Mouse (Mus musculus) hindbrain, postnatal 0 days (tissue): Measurements from ENCODE around the gene Hils1. TPM values are rescaled to one million over a fixed set of nuclear protein-coding genes. Genes with fewer than 3 reads are reported as not detected.

Experiments used
- ATAC-seq: fragments of 200-750 bp; cut with Nextera tagmentation; 2 replicates; pipeline ENCODE4 v1.8.0; 2017; ENCODE audit warnings: mild to moderate bottlenecking, moderate TSS enrichment, moderate library complexity
- DNase-seq: peaks from one replicate; pipeline ENCODE4 v3.0.0-alpha.2; 2015; ENCODE audit warnings: low spot score
- H3K27ac ChIP-seq: fragments of 300-500 bp; sonication (generic); 2 replicates; pipeline ENCODE4 v1.5.1; 2014; ENCODE audit warnings: mild to moderate bottlenecking
- H3K27me3 ChIP-seq: fragments of 300-500 bp; sonication (generic); 2 replicates; pipeline ENCODE4 v1.6.1; 2014; ENCODE audit warnings: low read length, mixed read lengths; ENCODE audit not compliant: insufficient read depth
- H3K36me3 ChIP-seq: fragments of 300-500 bp; sonication (generic); 2 replicates; pipeline ENCODE4 v1.6.1; 2014; ENCODE audit warnings: low read length, mixed read lengths; ENCODE audit not compliant: insufficient read depth
- H3K4me1 ChIP-seq: fragments of 300-500 bp; sonication (generic); 2 replicates; pipeline ENCODE4 v1.6.1; 2014; ENCODE audit warnings: antibody characterized with exemption, low read length, mixed read lengths; ENCODE audit not compliant: insufficient read depth
- H3K4me2 ChIP-seq: fragments of 300-500 bp; sonication (generic); 2 replicates; pipeline ENCODE4 v1.6.1; 2014; ENCODE audit warnings: low read depth, mild to moderate bottlenecking, low read length, moderate library complexity, mixed read lengths
- H3K4me3 ChIP-seq: fragments of 300-500 bp; sonication (generic); 2 replicates; pipeline ENCODE4 v1.5.1; 2014; ENCODE audit warnings: low read length
- H3K9ac ChIP-seq: fragments of 300-500 bp; sonication (generic); replicated peaks from 2 replicates; pipeline ENCODE4 v1.6.1; 2014; ENCODE audit warnings: mild to moderate bottlenecking, low read length, moderate library complexity, mixed read lengths
- H3K9me3 ChIP-seq: fragments of 300-500 bp; sonication (generic); 2 replicates; pipeline ENCODE4 v1.6.1; 2016; ENCODE audit warnings: low read length, mixed read lengths
- CTCF ChIP-seq: IDR thresholded peaks from 2 replicates; pipeline ENCODE4 v1.5.1; 2016; ENCODE audit warnings: antibody characterized with exemption, control low read depth, low read depth
- WGBS: fragments of 180-500 bp; shearing (Covaris S2); extraction: QIAGEN DNeasy Blood & Tissue Kit; methylation state at CpG from one replicate; pipeline ENCODE4 v1.1.7; 2014; 5-methylcytosine and 5-hydroxymethylcytosine counted together
- polyA plus RNA-seq: library from polyadenylated mRNA; unstranded; fragments of >200 nt; fragmentation: Nextera tagmentation; extraction: Ambion mirVana; gene quantifications from 2 replicates; pipeline ENCODE4 v1.2.1, GENCODE M21; 2015
- total RNA-seq: library from RNA; depleted of rRNA; stranded (reverse); fragments of >200 nt; gene quantifications from 2 replicates; pipeline ENCODE4 v1.2.3, GENCODE M21; 2014; rRNA removed

Gene Hils1
- total RNA-seq (not detected in 2 replicates), polyA plus RNA-seq (not detected in 2 replicates)

DNA sequence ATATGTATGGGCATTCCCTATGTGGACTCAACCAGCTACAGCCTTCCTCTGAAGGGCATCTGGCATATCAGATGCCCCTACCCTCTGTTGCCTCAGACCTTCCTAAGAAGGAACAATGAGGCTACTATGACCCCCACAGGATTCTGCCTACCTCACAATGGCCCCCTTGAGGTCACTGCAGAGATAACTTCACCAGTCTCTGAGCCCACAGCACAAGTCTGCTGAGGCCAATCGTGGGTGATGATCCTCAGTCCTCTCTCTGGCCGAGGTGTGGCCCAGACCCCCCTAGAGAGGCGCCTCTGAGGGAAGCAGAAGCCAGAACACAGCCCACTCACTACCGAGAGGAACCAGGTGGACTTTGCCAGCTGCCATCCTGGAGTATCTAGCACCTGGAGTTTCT lies at the start of gene Hils1:
Hils1 (plus strand) TSS at position 175 of the 400 bp plus-strand sequence.
- no peaks in the 10 kb centered on the region for H3K4me1 ChIP-seq
- no peaks in the 10 kb centered on the region for H3K9me3 ChIP-seq
- H3K27me3 ChIP-seq = no peaks in the 10 kb centered on the region
- no peak within 1 kb of the TSS for H3K4me2 ChIP-seq
- no peak for DNase-seq
- no peak for TF ChIP-seq CTCF
- no peak within 1 kb of the TSS for H3K4me3 ChIP-seq
- H3K9ac ChIP-seq = no peak within 1 kb of the TSS
- H3K27ac ChIP-seq = 0 out of 2 replicates have a peak within 1 kb of the TSS, but pooled peaks have one; percentile 2
- ATAC-seq = no peak
- 49% methylated on average over 4 of the region's 4 CpGs for WGBS
- no peaks in the 10 kb centered on the region for H3K36me3 ChIP-seq

DNA sequence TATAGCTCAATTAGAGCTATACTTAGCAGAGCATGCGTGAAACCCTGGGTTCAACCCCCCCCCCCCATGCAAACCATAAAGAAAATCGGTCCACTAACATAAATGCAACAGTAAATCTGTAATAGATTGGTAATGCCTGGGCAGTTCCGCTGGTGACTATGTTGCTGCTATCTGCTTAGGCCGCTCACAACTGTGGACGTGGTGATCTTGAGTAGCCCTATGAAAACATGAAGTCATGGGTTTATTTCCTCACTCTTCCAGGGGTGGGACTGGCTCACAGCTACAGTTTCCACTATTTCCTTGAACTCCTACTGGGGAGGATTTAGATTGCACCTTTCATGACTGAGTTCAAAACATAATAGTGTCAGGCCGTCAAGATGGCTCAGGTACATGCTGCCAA lies 49.7 kb upstream of the Hils1 start:
- Histone ChIP-seq H3K4me3 (no peak overlapping the region), H3K9me3 (no peaks in the 10 kb centered on the region), H3K27me3 (no peaks in the 10 kb centered on the region), H3K4me1 (peaks cover 7% of the 10 kb centered on the region; the same call in 1 of the 2 replicates), H3K9ac (no peak overlapping the region), H3K27ac (no peak overlapping the region), H3K36me3 (no peaks in the 10 kb centered on the region), H3K4me2 (no peak overlapping the region)
- no peak for TF ChIP-seq CTCF
- 83% methylated on average over 6 of the region's 6 CpGs for WGBS
- no peak for ATAC-seq
- DNase-seq = no peak

DNA sequence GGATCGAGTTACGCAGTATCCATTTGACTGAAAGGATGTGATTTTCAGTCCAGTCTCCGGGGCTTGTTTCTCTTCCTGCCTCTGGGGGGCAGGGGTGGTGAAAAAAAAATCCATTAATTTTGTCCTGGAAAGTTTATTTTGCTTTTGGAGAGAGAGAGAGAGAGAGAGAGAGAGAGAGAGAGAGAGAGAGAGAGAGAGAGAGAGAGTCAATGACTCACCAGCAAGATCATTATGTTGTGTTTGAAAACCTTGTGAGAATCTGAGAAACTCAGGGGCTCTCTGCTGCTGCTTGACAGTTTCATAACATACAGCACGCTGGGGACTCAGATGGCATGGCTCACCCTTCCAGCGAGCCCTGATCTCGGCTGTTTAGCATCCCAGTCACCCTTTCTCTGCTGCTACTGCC lies 46.4 kb upstream of the Hils1 start:
- H3K4me2 ChIP-seq = no peak overlapping the region
- no peaks in the 10 kb centered on the region for H3K27me3 ChIP-seq
- ATAC-seq (no peak), DNase-seq (no peak)
- H3K9me3 ChIP-seq = no peaks in the 10 kb centered on the region
- H3K4me1 ChIP-seq = no peaks in the 10 kb centered on the region
- no peak overlapping the region for H3K9ac ChIP-seq
- no peak for TF ChIP-seq CTCF
- H3K4me3 ChIP-seq = no peak overlapping the region
- H3K27ac ChIP-seq = no peak overlapping the region
- 39% methylated on average over 6 of the region's 6 CpGs for WGBS
- no peaks in the 10 kb centered on the region for H3K36me3 ChIP-seq

DNA sequence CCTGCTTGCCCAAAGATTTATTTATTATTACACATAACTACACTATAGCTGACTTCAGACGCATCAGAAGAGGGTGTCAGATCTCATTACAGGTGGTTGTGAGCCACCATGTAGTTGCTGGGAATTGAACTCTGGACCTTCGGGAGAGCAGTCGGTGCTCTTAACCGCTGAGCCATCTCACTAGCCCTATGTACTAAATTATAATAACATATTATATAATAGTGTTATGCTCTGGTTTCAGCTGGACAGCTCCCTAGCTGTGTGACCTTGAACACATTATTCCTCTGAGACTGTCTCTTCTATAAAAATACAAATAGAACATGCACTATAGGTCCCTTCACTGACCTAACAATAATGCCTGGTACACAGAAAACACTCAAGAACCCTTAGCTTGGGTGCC lies 42.4 kb upstream of the Hils1 start:
- Histone ChIP-seq H3K9ac (no peak overlapping the region), H3K27me3 (no peaks in the 10 kb centered on the region), H3K9me3 (no peaks in the 10 kb centered on the region), H3K36me3 (no peaks in the 10 kb centered on the region), H3K4me3 (no peak overlapping the region), H3K4me2 (no peak overlapping the region), H3K4me1 (no peaks in the 10 kb centered on the region), H3K27ac (no peak overlapping the region)
- DNase-seq = no peak
- WGBS = 95% methylated on average over 4 of the region's 4 CpGs
- no peak for TF ChIP-seq CTCF
- no peak for ATAC-seq

DNA sequence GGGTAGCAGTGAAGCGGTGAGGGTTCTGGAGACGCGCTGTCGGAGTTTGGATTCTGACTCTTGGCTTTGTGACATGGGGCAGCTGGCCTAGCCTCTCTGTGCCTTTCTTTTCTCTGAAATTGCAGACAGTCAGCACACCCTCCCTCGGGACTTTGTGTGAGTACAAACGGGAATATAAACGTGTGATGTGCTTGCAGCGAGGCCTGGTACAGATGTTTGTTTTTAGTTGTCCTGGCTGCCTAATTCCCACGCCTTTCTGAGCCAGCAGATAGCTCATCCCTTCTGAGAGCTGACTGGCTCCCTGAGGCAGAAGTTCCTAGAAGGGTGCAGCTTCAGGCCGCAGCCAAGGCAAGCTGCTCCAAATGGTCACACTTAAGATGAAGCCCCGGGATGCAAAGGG lies 41.0 kb upstream of the Hils1 start:
- ATAC-seq (no peak), DNase-seq (no peak)
- Histone ChIP-seq H3K27me3 (no peaks in the 10 kb centered on the region), H3K4me2 (no peak overlapping the region), H3K9ac (no peak overlapping the region), H3K4me1 (no peaks in the 10 kb centered on the region), H3K4me3 (no peak overlapping the region), H3K9me3 (no peaks in the 10 kb centered on the region), H3K36me3 (no peaks in the 10 kb centered on the region), H3K27ac (no peak overlapping the region)
- no peak for TF ChIP-seq CTCF
- WGBS = 67% methylated on average over 11 of the region's 11 CpGs

DNA sequence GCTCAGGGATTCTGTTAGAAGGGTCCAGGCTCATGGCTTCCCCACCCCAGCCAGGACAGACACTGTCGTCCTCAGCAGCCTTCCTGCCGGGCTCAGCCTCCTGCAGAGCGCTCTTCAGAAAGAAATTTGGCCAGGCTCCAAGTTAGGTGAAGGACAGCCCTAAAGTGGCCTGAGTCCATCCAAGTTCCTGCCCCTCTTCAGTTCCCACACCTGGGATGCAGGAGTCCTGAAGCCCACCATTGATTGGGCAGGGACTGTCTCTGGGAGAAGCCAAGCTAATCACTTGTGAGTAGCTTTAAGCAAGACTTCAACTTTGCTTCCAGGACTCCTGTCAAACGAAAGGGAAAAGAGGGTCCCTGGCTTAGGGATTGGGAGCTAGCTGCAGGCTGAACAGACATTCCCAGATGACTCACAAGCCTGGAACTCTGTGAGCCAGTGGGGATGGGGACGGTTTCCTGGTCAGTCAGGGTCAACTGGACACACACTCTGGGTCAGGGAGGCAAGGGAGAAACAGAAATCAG lies 39.6 kb upstream of the Hils1 start:
- Histone ChIP-seq H3K27ac (no peak overlapping the region), H3K27me3 (0 out of 2 replicates have a peak, but pooled peaks cover 3% of the 10 kb centered on the region), H3K36me3 (no peaks in the 10 kb centered on the region), H3K9ac (no peak overlapping the region), H3K9me3 (no peaks in the 10 kb centered on the region), H3K4me1 (no peaks in the 10 kb centered on the region), H3K4me3 (no peak overlapping the region), H3K4me2 (no peak overlapping the region)
- TF ChIP-seq CTCF = no peak
- peak; percentile 12 for DNase-seq
- WGBS = 31% methylated on average over 5 of the region's 5 CpGs
- ATAC-seq = no peak

DNA sequence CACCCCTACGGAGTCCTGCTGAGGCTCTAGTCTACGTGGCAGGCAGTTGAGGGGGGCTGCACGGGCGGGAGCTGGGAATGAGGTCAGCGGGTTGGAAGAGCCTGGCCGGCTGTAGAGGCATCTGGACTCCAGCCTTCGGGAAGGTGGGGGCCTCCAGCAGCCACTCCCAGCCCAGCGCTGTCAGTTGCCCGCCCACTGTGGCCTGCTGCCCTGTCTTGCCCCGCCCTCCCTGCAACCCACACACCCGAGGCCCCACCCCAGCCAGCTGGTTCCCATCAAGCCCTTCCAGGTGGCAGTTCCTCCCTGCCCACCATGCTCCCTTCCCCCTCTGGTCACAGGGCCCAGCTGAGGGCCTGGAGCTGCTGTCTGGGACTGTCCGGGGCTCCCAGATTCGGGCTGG lies 38.6 kb upstream of the Hils1 start:
- H3K36me3 ChIP-seq = no peaks in the 10 kb centered on the region
- H3K9me3 ChIP-seq = no peaks in the 10 kb centered on the region
- peak; percentile 88 for ATAC-seq
- H3K4me2 ChIP-seq = peak overlapping the region; percentile 14; the same call in 1 of the 2 replicates
- 8% methylated on average over 13 of the region's 13 CpGs for WGBS
- H3K27ac ChIP-seq = peak overlapping the region; percentile 15; the same call in 1 of the 2 replicates
- DNase-seq = peak; percentile 72
- TF ChIP-seq CTCF = no peak
- H3K9ac ChIP-seq = no peak overlapping the region
- no peak overlapping the region for H3K4me3 ChIP-seq
- 0 out of 2 replicates have a peak, but pooled peaks cover 5% of the 10 kb centered on the region for H3K27me3 ChIP-seq
- peaks cover 3% of the 10 kb centered on the region; the same call in 1 of the 2 replicates for H3K4me1 ChIP-seq
